Mouse (Mus musculus) gastrocnemius, adult 8-10 months (tissue): Measurements from ENCODE around the gene Rsph9. TPM values are rescaled to one million over a fixed set of nuclear protein-coding genes. Genes with fewer than 3 reads are reported as not detected.

ENCODE experiments used
- total RNA-seq, 4 experiments: library from RNA; stranded (reverse); gene quantifications; 2 replicates each; pipeline ENCODE4 v1.2.4; 2022

Rsph9 gene
- total RNA-seq, 4 experiments from 2014 or later, result 0.34 to 0.58 (median 0.40) TPM; not detected in 1

Other genes with a start within 250 kb of the Rsph9 start
- gene Vegfa, start 111.8 kb downstream of the Rsph9 start, total RNA-seq, result 100 to 1,000 TPM in 3 of 4 experiments, 10 to 100 TPM in 1; 88.9 to 165 (median 110) TPM
- gene Mrps18a, start 33.2 kb downstream of the Rsph9 start, total RNA-seq, result 10 to 100 TPM; 78.9 to 93.4 (median 89.2) TPM
- gene Mad2l1bp, start 9.3 kb upstream of the Rsph9 start, total RNA-seq, result 10 to 100 TPM; 14.1 to 26.9 (median 18.9) TPM
- 10 to 100 TPM; 37.0 to 43.9 (median 40.3) TPM for gene Gtpbp2, start 16.8 kb upstream of the Rsph9 start, total RNA-seq
- gene Polh, start 58.4 kb upstream of the Rsph9 start, total RNA-seq, result 10 to 100 TPM; 12.3 to 16.2 (median 14.3) TPM
- gene Xpo5, start 58.6 kb upstream of the Rsph9 start, total RNA-seq, result 10 to 100 TPM in 2 of 4 experiments, 1 to 10 TPM in 2; 8.0 to 10.3 (median 9.6) TPM
- 10 to 100 TPM; 12.9 to 20.4 (median 16.6) TPM for gene Polr1c, start 103.8 kb upstream of the Rsph9 start, total RNA-seq
- gene Yipf3, start 103.9 kb upstream of the Rsph9 start, total RNA-seq, result 10 to 100 TPM; 56.2 to 75.3 (median 61.7) TPM
- gene Lrrc73, start 109.3 kb upstream of the Rsph9 start, total RNA-seq, result not detected
- 10 to 100 TPM; 35.8 to 40.7 (median 37.8) TPM for gene Tjap1, start 138.8 kb upstream of the Rsph9 start, total RNA-seq
- under 1 TPM in 1 of 4 experiments, not detected in 3; 0.19 TPM for gene Dlk2, start 153.2 kb upstream of the Rsph9 start, total RNA-seq
- 1 to 10 TPM; 2.0 to 4.1 (median 2.4) TPM for gene Abcc10, start 184.1 kb upstream of the Rsph9 start, total RNA-seq
- 10 to 100 TPM; 12.4 to 15.7 (median 13.4) TPM for gene Zfp318, start 239.5 kb upstream of the Rsph9 start, total RNA-seq